Mouse (Mus musculus): ENCODE measurements around the gene Ccr1.

GRCm38 (mm10) chr9:123929936-123930335 lies 38.6 kb downstream of the Ccr1 start:
- TF ChIP-seq CTCF (IDR thresholded peaks at IDR 0.05 in 2 of 3, conservative IDR thresholded peaks at IDR 0.05 in 1 of 3; ENCODE audit: control insufficient read depth in 1 of 3, insufficient read depth in 1 of 3, low read depth in 2 of 3, low read length in 3 of 3, poor library complexity in 1 of 3, severe bottlenecking in 1 of 3) = no peak
- TF ChIP-seq MAZ (IDR thresholded peaks at IDR 0.05; ENCODE audit: low read depth, low read length) = no peak
- TF ChIP-seq GATA1 (IDR thresholded peaks at IDR 0.05; ENCODE audit: low read depth, low read length) = no peak
- no peak for TF ChIP-seq MYB (IDR thresholded peaks at IDR 0.05; ENCODE audit: low read depth, low read length)

All from MEL (cell line).